Mouse (Mus musculus): Measurements from ENCODE around the gene Syt7.

DNA sequence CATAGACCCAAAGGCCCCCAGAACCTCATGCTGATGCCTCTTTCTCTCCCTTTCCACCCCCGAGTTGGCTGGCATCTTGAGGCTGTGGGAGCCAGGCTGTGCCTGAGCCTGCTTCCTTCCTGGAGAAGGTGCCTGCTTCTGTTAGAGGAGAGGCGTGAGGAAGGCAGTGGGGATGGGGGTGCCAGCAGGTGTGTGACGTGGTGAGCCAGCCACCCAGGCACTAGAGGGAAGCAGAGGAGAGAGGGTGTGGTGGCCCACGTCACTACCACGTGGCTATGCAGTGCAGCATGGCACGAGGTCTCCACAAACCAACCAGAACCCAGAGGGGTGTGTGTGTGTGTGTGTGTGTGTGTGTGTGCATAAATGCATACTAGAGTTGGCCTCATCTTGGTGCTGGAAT, 9.4 kb downstream of the Syt7 start:
- TF ChIP-seq POLR2A (IDR thresholded peaks at IDR 0.05; ENCODE audit: insufficient read depth, low read depth, low read length) (no peak), CTCF (IDR thresholded peaks at IDR 0.05; ENCODE audit: insufficient read depth, low read depth, low read length) (no peak)

All from olfactory bulb, adult 2 months (tissue).